Mouse (Mus musculus) frontal cortex, adult 2 months (tissue): ENCODE data around the gene Dusp12. TPM values are rescaled to one million over a fixed set of nuclear protein-coding genes. Genes with fewer than 3 reads are reported as not detected.

Experiments used
- DNase-seq, 2 experiments: peaks; one replicate each; pipeline ENCODE4 v3.0.0; 2022; ENCODE audit warnings: low spot score in 1 of 2; ENCODE audit errors: extremely low spot score in 1 of 2
- polyA plus RNA-seq: library from polyadenylated mRNA; depleted of rRNA; stranded (reverse); fragments of >200 nt; gene quantifications from 2 replicates; pipeline ENCODE4 v1.2.3, GENCODE M21; 2012; rRNA removed

Gene Dusp12
- 30.1 and 33.8 TPM in 2 replicates for polyA plus RNA-seq

- peak; percentile 81 to 93 for DNase-seq
Observed at GRCm38 (mm10) chr1:170884978-170885561, at the start of gene Dusp12, which contains the start of gene Gm26620. Dusp12 (minus strand) TSS chr1:170885540. Gm26620 (plus strand) TSS chr1:170885065.

- no peak for DNase-seq
Observed at GRCm38 (mm10) chr1:170934383-170934782, 49.0 kb upstream of the Dusp12 start.

GRCm38 (mm10) chr1:170933940-170934339, 48.6 kb upstream of the Dusp12 start:
- no peak for DNase-seq

GRCm38 (mm10) chr1:170933386-170933920, 48.1 kb upstream of the Dusp12 start:
- no peak for DNase-seq

GRCm38 (mm10) chr1:170932043-170932442, 46.7 kb upstream of the Dusp12 start:
- no peak for DNase-seq

- DNase-seq = no peak
Observed at GRCm38 (mm10) chr1:170929245-170929644, 43.9 kb upstream of the Dusp12 start.

- DNase-seq = no peak
Observed at GRCm38 (mm10) chr1:170928467-170928866, 43.1 kb upstream of the Dusp12 start.

- no peak for DNase-seq
Observed at GRCm38 (mm10) chr1:170927378-170927777, 42.0 kb upstream of the Dusp12 start, which contains the start of gene Fcrla. Fcrla (minus strand) TSS chr1:170927583.

- DNase-seq = no peak
Observed at GRCm38 (mm10) chr1:170926941-170927340, 41.6 kb upstream of the Dusp12 start.

GRCm38 (mm10) chr1:170924485-170924884, 39.1 kb upstream of the Dusp12 start:
- no peak for DNase-seq

- no peak for DNase-seq
Observed at GRCm38 (mm10) chr1:170919308-170919707, 34.0 kb upstream of the Dusp12 start.

- no peak for DNase-seq
Observed at GRCm38 (mm10) chr1:170915657-170916056, 30.3 kb upstream of the Dusp12 start.

GRCm38 (mm10) chr1:170912891-170913615, 27.7 kb upstream of the Dusp12 start, which contains the start of gene Fcrlb:
Fcrlb (minus strand) TSS chr1:170912941.
- DNase-seq = no peak

GRCm38 (mm10) chr1:170911907-170912660, 26.7 kb upstream of the Dusp12 start:
- no peak for DNase-seq

- DNase-seq = no peak
Observed at GRCm38 (mm10) chr1:170908341-170908740, 23.0 kb upstream of the Dusp12 start.

- DNase-seq = peak in 1 of 2 experiments; percentile 35
Observed at GRCm38 (mm10) chr1:170907456-170908191, 22.3 kb upstream of the Dusp12 start.

- DNase-seq = no peak
Observed at GRCm38 (mm10) chr1:170907111-170907455, 21.7 kb upstream of the Dusp12 start.

GRCm38 (mm10) chr1:170903485-170903884, 18.1 kb upstream of the Dusp12 start:
- DNase-seq = no peak

GRCm38 (mm10) chr1:170901536-170902238, 16.3 kb upstream of the Dusp12 start:
- DNase-seq = peak; percentile 61 to 96
